Mouse (Mus musculus): ENCODE results near the gene Scarf1.
A peak's percentile ranks its signal among the peaks of the same experiment; 100 is the strongest.

Scarf1 gene

GRCm38 (mm10) chr11:75513336-75513735, at the start of gene Scarf1:
TSS of gene Scarf1 (plus strand) at chr11:75513540.
- no peak for DNase-seq (ENCODE audit: low read depth, low spot score)

GRCm38 (mm10) chr11:75463624-75464023, 49.7 kb upstream of the Scarf1 start:
- DNase-seq (ENCODE audit: low read depth, low spot score) = no peak

- no peak for DNase-seq (ENCODE audit: low read depth, low spot score)
These were observed 48.9 kb upstream of the Scarf1 start for GRCm38 (mm10) chr11:75464417-75464816.

GRCm38 (mm10) chr11:75465051-75465450, 48.3 kb upstream of the Scarf1 start:
- DNase-seq (ENCODE audit: low read depth, low spot score) = no peak

GRCm38 (mm10) chr11:75466731-75467505, 46.4 kb upstream of the Scarf1 start:
- DNase-seq (ENCODE audit: low read depth, low spot score) = no peak

GRCm38 (mm10) chr11:75467512-75468215, 45.7 kb upstream of the Scarf1 start:
- no peak for DNase-seq (ENCODE audit: low read depth, low spot score)

GRCm38 (mm10) chr11:75468410-75468809, 44.9 kb upstream of the Scarf1 start:
- no peak for DNase-seq (ENCODE audit: low read depth, low spot score)

- no peak for DNase-seq (ENCODE audit: low read depth, low spot score)
These were observed 44.1 kb upstream of the Scarf1 start for GRCm38 (mm10) chr11:75469261-75469660.

GRCm38 (mm10) chr11:75470675-75471074, 42.7 kb upstream of the Scarf1 start:
- no peak for DNase-seq (ENCODE audit: low read depth, low spot score)

- no peak for DNase-seq (ENCODE audit: low read depth, low spot score)
These were observed 40.8 kb upstream of the Scarf1 start for GRCm38 (mm10) chr11:75472469-75473081.

GRCm38 (mm10) chr11:75473376-75473775, 40.0 kb upstream of the Scarf1 start:
- DNase-seq (ENCODE audit: low read depth, low spot score) = no peak

- no peak for DNase-seq (ENCODE audit: low read depth, low spot score)
These were observed 27.1 kb upstream of the Scarf1 start for GRCm38 (mm10) chr11:75486192-75486591.

GRCm38 (mm10) chr11:75486601-75487285, 26.6 kb upstream of the Scarf1 start, which contains the start of gene Prpf8:
TSS of gene Prpf8 (plus strand) at chr11:75486816.
- peak; percentile 98 for DNase-seq (ENCODE audit: low read depth, low spot score)

GRCm38 (mm10) chr11:75487496-75487895, 25.8 kb upstream of the Scarf1 start:
- no peak for DNase-seq (ENCODE audit: low read depth, low spot score)

- no peak for DNase-seq (ENCODE audit: low read depth, low spot score)
These were observed 18.9 kb upstream of the Scarf1 start for GRCm38 (mm10) chr11:75494296-75495049.

- no peak for DNase-seq (ENCODE audit: low read depth, low spot score)
These were observed 15.2 kb upstream of the Scarf1 start for GRCm38 (mm10) chr11:75498126-75498525.

- no peak for DNase-seq (ENCODE audit: low read depth, low spot score)
These were observed 5.2 kb upstream of the Scarf1 start for GRCm38 (mm10) chr11:75508162-75508561.

GRCm38 (mm10) chr11:75508904-75509303, 4.4 kb upstream of the Scarf1 start:
- no peak for DNase-seq (ENCODE audit: low read depth, low spot score)

GRCm38 (mm10) chr11:75509741-75510626, 3.4 kb upstream of the Scarf1 start, which contains the start of gene Rilp:
TSS of gene Rilp (plus strand) at chr11:75510094.
- DNase-seq (ENCODE audit: low read depth, low spot score) = peak; percentile 74

- peak; percentile 95 for DNase-seq (ENCODE audit: low read depth, low spot score)
These were observed 2.7 kb upstream of the Scarf1 start for GRCm38 (mm10) chr11:75510627-75510993.

Data from WW6 (cell line).